Mouse (Mus musculus): ENCODE results near the gene Nup210l. TPM values are rescaled to one million over a fixed set of nuclear protein-coding genes. Genes with fewer than 3 reads are reported as not detected.

Nup210l gene
- under 1 TPM; 0.28 to 0.32 TPM for total RNA-seq (2021)
- long read RNA-seq, partial matches to known transcripts, result 0 of 1 reads
- long read RNA-seq, other reads (novel, unspliced or antisense), result 1 of 1 reads

GRCm38 (mm10) chr3:90103938-90104337 lies at the start of gene Nup210l:
Gene Nup210l, plus strand, starts transcription at chr3:90104132.
- no peak for DNase-seq (ENCODE audit: low spot score in 2 of 2)

- no peak for DNase-seq (ENCODE audit: low spot score in 2 of 2)
These were observed 42.4 kb upstream of the Nup210l start for GRCm38 (mm10) chr3:90061549-90061948.

GRCm38 (mm10) chr3:90062539-90062938 lies 41.4 kb upstream of the Nup210l start:
- DNase-seq (ENCODE audit: low spot score in 2 of 2), result no peak

GRCm38 (mm10) chr3:90064383-90064782 lies 39.5 kb upstream of the Nup210l start:
- no peak for DNase-seq (ENCODE audit: low spot score in 2 of 2)

DNA sequence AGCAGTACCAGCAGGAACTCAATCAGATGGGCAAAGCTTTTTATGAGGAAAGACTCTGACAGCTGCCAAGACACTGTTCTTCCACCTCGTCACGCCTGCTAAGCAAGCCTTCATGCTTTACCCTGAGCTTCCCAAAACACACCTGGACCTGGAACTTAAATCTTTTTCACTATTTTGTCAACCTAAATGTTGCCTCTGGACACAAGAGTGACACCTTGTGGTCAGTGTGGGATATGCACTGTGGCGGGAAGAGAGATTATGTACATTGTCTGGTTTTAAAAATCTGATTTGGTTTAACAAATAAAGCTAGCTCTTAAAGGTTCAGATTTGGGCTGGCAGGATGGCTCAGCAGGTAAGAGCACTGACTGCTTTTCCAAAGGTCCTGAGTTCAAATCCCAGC lies 38.4 kb upstream of the Nup210l start:
- DNase-seq (ENCODE audit: low spot score in 2 of 2), result peak in 1 of 2 experiments; percentile 68

- DNase-seq (ENCODE audit: low spot score in 2 of 2), result no peak
These were observed 36.1 kb upstream of the Nup210l start for GRCm38 (mm10) chr3:90067851-90068250.

DNA sequence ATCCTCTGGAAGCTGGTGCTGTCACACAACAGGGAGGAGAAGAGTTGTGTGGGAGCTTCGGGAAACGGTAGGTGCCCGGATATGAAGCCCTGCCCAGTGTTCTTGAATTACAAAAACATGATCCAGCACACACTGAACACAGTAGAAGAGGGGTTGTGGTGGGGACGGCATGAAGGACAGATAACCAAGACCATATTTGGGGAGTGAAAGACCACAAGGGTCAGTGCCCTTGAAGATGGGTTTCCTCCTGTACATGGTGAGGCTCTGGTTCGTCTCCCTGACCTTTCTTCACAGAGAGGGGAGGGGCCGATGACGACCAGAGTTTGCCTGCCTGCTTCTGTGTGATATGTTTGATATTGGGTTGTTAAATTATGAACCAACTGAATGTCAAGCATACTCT lies 34.2 kb upstream of the Nup210l start:
- DNase-seq (ENCODE audit: low spot score in 2 of 2), result no peak

GRCm38 (mm10) chr3:90072294-90072693 lies 31.6 kb upstream of the Nup210l start, which contains the start of gene Tpm3:
Gene Tpm3, plus strand, starts transcription at chr3:90072649.
- no peak for DNase-seq (ENCODE audit: low spot score in 2 of 2)

- DNase-seq (ENCODE audit: low spot score in 2 of 2), result peak; percentile 60 to 92
These were observed 26.8 kb upstream of the Nup210l start for GRCm38 (mm10) chr3:90076921-90077716.

DNA sequence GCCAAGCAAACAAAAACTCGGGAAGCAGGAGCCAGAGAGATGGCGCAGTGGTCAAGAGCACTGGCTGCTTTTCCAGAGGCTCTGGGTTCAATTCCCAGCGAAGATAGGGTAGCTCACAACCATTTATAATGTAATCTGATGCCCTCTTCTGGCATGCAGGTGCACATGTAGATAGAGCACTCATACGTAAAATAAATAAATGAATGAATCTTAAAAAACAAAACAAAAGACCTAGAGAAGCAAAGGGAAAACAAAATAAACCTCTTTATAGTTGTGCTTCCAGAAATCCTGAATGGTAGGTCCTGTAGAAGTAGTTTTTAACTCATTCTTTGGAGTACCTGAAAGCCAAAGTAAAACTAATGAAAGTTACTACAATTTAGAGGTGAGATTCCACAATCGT lies 25.7 kb upstream of the Nup210l start:
- DNase-seq (ENCODE audit: low spot score in 2 of 2), result no peak

- DNase-seq (ENCODE audit: low spot score in 2 of 2), result peak; percentile 93
These were observed 24.7 kb upstream of the Nup210l start for GRCm38 (mm10) chr3:90079133-90079762.

DNA sequence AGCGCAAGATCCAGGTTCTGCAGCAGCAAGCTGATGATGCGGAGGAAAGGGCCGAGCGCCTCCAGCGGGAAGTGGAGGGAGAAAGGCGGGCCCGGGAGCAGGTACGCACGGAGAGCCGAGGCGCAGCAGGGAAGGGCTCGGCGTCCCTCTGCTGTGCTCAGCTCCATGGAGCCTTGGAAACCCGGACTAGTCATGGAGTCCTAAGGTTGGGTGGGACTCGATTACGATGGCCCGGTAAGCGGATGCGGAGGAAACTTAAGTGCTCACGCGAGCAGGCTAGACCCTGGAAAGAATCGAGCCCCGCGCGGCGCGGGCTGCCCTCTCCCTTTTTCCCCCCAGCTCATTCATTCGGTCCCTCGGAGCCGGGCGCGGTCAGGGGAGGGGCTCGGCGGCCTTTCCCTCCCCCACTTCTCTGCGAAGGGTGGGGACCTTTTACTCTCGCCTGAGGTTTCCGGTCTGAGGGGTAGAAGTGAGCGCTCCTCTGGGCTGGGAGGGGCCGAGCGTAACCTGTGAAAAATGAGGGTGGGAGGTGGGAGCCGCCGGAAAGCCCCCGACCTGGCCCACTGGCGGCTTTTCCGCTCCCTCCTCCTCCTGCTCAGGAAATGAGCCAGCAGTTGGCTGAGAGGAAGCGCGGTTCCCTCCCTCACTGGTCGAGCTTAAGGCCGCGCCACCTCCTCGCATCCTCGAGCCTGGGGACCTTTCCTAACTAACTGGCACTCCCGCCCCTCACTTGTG lies 24.0 kb upstream of the Nup210l start:
- DNase-seq (ENCODE audit: low spot score in 2 of 2), result peak; percentile 25 to 56

DNA sequence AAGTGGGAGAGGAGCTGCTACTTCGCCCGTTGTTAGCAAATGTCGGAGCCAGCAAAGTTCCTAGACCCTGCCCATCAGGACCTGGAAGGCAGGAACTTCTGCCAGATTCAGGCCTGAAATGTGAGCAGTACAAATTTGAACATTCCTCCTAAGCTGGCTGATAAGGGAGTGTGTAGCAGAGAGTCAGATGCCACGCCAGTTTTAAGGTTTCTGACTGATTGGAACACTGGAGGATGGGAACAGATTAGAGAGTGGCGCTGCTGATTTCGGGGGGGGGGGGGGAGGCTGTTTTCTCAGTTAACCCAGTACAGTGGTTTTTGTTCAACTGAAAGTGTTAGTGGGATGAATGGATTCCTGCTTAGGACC lies 23.5 kb upstream of the Nup210l start:
- no peak for DNase-seq (ENCODE audit: low spot score in 2 of 2)

DNA sequence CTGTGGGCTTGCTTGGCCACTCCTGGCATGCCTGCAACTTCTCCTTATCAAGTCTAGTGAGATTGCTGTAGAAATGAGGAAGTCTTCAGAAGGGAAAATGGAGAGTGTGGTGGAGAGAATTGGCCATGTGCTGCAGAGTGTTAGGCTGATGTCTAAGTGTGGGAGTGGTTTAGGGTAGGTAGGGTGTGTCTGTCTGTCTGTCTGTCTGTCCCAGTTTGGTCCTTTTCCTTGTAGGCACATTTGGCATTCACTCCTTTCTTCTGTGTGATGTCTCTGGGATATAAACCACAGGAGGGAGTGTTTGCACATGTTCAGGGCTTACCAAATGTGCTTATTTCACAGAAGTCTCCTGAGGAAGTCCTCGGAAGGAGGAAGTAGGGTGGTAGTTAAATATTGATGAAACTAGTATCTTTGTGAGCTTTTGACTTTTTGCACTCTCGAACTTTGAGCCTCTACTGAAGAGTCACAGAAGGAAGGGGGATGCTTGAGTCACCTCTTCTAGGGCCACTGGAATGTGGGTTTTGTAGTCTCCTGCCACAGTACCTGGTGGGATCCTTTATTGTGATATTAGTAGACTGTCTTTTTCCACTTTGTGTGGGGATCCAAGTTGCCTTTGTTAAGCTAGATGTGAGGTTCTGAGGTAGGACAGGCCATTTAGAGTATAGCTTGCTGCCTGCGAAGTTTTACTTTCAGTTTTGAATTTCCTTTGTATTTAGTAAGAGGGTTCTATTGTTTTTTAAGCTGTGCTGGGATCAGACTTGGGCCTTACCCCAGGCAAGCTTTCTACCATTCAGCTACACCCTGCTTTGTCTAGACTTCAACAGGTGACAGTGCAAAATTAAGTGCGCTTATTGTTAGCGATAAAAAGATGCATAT lies 22.3 kb upstream of the Nup210l start:
- DNase-seq (ENCODE audit: low spot score in 2 of 2), result no peak

DNA sequence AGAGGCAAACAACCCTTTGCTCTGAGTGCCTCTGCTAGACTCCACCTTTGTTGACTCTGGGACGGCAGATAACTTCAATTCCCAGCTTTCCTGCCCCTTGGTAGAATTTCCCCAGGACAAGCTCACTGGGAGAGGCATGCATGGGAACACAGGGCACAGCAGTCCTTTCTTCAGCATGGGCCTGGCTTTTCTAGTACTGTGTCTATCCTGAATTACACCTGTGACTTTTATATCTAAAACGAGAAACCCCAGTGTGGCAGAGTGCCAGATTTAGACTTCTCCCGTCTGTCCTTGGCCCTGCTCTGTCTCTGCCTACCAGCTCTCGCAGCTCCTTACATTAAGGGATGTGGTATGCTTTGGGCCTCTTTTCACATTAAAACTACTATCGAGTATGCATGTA lies 20.9 kb upstream of the Nup210l start:
- DNase-seq (ENCODE audit: low spot score in 2 of 2), result peak in 1 of 2 experiments; percentile 55

GRCm38 (mm10) chr3:90083698-90084324 lies 20.1 kb upstream of the Nup210l start:
- DNase-seq (ENCODE audit: low spot score in 2 of 2), result peak; percentile 57 to 83

DNA sequence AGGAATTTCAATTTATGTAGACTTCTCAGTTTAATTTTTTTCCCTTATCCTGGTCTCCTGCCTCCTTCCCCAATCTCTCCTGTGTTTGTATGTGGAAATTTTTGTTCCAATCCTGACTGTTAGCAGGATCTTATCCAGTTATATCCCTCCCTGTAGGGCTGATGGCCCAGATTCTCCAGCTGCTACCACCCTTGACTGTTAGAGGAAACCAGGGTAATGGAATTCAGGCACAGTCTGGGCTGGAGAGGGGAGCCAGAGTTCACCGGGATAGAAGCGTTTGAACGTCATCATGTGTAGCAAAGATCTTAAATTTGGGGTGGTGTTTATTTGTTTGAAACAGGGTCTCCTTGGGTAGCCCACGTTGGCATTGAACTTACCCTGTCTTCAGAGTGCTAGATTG lies 19.1 kb upstream of the Nup210l start:
- DNase-seq (ENCODE audit: low spot score in 2 of 2), result peak in 1 of 2 experiments; percentile 25

GRCm38 (mm10) chr3:90085281-90085680 lies 18.7 kb upstream of the Nup210l start:
- DNase-seq (ENCODE audit: low spot score in 2 of 2), result no peak

- DNase-seq (ENCODE audit: low spot score in 2 of 2), result no peak
These were observed 17.9 kb upstream of the Nup210l start for GRCm38 (mm10) chr3:90086068-90086467.

DNA sequence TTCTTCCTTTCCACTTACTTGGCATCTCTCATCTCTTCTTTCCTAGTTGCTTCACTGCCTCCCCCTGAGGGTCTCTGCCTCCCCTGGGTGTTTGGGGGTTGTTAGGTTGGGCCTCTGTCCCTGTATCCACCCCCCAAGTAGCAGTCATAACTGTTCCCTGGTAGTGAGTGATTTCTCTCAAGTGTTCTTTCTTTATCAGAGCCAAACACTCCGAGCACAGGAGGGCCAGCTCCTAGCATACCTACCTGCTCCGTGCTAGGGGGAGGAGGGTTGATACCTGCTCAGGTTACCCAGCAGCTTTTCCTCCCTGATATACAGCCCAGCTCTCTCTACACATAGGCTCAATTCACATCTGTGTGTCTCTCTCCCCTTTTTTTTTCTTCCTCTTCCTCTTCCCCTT lies 15.3 kb upstream of the Nup210l start:
- no peak for DNase-seq (ENCODE audit: low spot score in 2 of 2)
